Mouse (Mus musculus): ENCODE data around the gene Slc44a1.

Slc44a1 gene

GRCm38 (mm10) chr4:53440010-53440815, at the start of gene Slc44a1:
Slc44a1 (plus strand) TSS chr4:53440413.
- peak; percentile 87 to 89 for DNase-seq (ENCODE audit: low spot score in 2 of 2)

DNA sequence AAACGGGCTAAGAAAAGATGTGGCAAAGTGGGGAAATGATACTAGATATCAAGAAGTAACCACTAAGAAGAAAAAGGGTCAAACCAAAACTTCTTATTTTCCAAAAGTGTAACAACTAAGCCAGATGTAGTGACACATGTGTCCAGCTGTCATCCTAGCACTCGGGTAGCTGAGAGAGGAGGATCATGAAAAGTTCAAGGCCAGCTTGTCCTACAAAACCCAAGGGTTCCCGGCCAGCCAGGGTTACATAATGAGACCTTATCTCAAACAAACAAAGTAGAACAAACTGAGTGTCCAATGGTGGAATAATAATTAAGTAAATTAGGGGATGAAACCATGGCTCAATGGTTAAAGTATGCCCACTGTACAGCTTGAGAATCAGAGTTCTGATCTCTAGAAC, 45.2 kb upstream of the Slc44a1 start:
- no peak for DNase-seq (ENCODE audit: low spot score in 2 of 2)

DNA sequence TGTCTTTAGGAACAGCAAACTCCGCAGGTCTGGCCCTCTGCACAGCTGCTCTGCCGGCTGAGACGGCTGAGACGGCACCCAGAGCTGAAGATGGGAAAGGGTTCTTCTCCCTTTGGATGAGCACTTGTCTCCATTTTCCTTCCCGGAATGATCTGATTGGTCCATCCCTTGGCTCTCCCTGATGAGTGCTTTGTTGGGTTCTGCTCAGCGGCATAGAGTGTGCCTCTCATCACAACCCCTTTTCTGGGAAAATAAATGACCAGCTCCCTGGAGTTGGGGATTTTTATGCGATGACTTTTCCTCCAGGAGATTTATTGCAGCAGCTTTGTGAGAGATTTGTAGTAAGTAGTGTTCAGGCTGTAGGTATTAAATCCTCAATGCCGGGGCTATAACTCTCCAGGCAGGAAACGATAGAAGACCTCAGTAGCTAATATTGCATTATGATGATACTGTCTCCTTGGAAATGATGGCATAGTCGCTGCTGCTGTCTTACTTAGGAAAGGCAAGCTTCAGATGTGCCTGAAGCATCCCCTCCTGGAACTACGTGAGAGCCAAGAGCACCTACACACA, 43.5 kb upstream of the Slc44a1 start:
- no peak for DNase-seq (ENCODE audit: low spot score in 2 of 2)

DNA sequence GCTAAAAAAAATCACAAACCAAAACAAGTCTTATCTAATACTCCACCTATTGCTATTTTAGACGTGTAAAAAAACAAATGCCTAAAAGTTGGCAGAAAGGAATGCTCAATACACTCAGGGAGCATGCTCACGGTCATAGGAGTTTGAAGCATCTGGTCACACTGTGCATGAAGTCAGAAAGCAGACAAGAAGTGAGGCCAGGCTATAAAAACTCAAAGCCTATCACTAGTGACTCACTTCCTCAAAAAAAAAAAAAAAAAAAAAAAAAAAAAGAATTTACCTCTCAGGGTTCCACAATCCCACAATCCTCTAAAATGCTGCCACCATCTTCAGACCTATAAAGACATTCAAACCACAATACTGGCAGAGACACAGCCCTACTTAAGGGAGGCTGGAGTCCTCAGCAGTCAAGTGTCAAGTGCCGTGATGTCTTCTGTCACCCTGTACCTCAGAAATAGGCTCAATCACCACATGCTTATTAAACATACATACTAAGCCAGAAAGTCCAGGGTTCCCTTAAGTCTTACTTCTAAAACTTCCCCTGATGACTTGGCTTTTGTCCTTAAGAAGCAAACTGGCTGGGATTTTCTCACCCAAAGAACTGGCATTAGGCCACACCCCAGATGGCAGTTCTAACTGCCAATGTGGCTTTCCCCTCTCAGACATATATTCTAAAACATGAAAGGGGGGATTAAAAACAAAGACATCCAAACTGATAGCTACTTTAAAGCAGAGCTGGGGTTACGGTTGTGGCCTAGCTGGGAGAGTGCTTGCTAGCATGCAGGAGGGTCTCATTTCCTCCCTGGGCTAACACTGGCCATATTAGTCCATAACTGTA, 42.7 kb upstream of the Slc44a1 start:
- no peak for DNase-seq (ENCODE audit: low spot score in 2 of 2)

GRCm38 (mm10) chr4:53398561-53398960, 41.7 kb upstream of the Slc44a1 start:
- DNase-seq (ENCODE audit: low spot score in 2 of 2), result no peak

DNA sequence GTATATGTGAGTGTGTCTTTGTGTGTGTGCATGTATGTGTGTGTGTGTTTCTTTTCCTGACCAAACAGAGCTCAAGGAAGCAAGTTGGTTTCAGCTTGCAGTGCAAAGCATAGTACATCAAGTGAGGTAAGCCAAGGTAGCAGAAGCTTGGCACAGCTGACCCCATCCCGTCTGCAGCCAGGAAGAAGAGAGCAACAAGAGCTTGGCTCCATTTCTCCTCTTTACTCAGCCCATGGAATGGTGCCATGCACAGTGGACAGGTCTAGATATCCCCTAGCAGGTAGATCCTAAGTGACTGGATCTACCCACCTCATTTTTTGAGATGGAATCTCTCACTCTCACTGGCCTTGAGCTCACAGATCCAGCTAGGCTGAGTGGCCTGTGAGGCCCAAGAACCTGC, 40.8 kb upstream of the Slc44a1 start:
- no peak for DNase-seq (ENCODE audit: low spot score in 2 of 2)

GRCm38 (mm10) chr4:53403386-53403785, 36.8 kb upstream of the Slc44a1 start:
- DNase-seq (ENCODE audit: low spot score in 2 of 2), result no peak

GRCm38 (mm10) chr4:53404431-53404925, 35.7 kb upstream of the Slc44a1 start:
- no peak for DNase-seq (ENCODE audit: low spot score in 2 of 2)

GRCm38 (mm10) chr4:53406866-53407265, 33.3 kb upstream of the Slc44a1 start:
- no peak for DNase-seq (ENCODE audit: low spot score in 2 of 2)

DNA sequence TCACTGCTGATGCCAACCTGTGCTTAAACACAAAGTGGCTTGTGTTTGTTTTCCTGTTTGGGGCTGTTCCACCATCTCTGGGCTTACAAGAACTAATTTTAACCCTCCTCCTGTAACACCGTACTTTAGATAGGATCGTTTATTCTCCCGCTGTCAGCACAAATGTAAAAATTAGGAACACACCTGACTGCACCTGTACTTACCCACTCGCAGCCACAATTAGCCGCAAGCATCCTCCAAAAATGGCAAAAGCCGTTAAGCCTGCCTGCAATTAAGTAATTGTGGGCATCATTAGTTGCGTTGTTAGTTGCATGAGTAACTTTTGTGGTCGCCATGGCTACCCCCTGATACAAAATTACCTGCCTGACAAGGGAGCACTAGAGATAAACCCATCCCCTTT, 31.4 kb upstream of the Slc44a1 start:
- DNase-seq (ENCODE audit: low spot score in 2 of 2), result no peak

DNA sequence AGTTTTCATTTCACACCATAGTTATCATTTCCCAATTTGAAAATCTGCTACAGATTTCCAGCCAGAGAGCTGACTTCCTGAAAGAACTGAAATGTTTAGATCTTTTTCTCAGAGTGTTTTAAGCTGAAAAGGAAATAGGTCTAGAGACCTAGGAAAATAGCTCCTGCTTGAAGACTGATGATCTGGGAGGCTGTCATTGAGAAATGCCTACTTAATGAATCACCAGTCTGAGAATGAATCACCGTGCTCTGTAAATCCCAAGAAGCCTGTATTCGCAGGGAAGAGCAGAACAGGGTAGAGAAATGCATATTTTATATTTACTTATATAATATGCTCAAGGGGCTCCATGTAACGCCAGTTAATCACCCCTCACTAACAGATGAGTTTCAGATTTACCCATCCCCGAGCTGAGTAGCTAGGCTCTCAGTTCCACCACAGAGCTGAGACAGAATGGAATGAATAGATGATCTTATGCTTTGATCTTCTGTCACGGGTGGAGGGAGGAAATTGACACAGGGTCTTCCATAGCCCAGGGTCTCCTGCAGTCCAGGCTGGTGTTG, 30.6 kb upstream of the Slc44a1 start:
- no peak for DNase-seq (ENCODE audit: low spot score in 2 of 2)

DNA sequence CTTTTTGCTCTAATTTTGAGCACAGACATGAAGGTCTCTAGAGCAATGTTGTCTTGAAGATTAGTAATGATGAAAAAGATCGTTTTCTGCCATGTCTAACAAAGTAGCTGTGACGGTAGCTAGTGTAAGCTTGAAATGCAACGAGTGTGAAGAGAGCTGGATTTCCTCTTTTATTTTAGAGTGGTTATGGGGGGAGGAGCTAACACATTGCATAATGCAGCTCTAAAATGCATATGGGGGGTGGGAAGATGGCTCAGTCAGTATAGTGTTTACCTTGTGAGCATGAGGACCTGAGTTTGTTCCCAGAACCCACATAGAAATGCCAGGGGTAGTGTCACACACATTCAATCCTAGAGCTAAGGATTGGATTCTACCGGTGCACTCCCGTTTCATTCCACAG, 29.5 kb upstream of the Slc44a1 start:
- no peak for DNase-seq (ENCODE audit: low spot score in 2 of 2)

DNA sequence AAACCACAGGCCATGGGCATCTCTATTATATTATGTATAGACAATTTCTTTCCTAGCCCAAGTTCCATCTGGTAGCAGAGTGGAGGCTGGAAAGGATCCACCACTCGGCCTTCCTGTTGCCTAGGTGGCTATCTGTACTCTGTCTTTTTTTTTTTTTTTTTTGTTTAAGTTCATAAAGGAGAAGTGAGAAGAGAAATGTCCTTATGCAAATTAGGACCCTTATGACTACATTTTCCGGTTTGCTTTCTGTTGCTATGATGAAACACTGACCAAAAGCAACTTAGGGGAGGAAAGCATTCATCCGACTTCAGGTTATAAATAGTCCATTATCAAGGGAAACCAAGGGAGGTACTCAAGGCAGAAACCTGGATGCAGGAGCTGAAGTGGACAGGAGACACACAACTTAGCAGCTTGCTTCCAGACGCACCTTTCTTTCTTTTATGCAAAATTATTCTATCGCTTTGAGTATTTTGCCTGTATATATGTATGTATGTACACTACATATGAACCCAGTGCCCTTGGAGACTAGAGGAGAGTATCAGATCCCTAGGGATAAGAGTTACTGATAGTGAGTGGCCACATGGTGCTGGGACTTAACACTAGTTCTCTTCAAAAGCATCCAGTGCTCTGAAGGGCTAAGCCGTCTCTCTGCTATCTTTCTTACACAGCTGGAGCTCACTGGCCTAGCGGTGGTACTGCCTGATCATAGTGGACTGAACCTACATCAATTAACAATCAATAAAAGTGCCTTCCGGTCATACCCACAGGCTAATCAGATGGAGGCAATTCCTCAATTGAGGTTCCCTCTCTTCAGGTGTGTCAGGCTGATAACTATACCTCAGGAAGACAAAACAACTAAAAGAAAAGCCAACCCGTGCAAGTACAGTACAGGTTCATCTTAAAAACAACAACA, 28.0 kb upstream of the Slc44a1 start:
- no peak for DNase-seq (ENCODE audit: low spot score in 2 of 2)

DNA sequence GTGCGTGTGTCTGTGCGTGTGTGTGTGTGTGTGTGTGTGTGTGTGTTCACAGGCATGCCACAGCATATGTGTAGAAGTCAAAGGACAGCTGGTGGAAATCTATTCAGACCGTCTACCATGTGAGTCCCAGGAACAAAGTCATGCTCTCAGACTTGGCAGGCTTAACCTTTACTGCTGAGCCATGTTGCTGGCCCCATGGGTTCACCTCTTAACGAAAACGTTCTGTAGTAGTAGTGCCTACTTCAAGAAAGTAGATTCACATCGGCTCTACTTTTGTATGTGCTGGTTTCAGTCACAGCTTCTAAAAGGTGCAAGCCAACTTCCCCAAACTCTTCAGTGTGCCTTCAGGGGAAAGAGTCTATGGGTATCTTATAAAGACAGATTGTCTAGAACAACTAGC, 27.2 kb upstream of the Slc44a1 start:
- no peak for DNase-seq (ENCODE audit: low spot score in 2 of 2)

- no peak for DNase-seq (ENCODE audit: low spot score in 2 of 2)
Measured at GRCm38 (mm10) chr4:53414031-53414797, 26.0 kb upstream of the Slc44a1 start.

- DNase-seq (ENCODE audit: low spot score in 2 of 2), result peak; percentile 38 to 67
Measured at GRCm38 (mm10) chr4:53415873-53416637, 24.2 kb upstream of the Slc44a1 start.

GRCm38 (mm10) chr4:53416928-53417327, 23.3 kb upstream of the Slc44a1 start:
- peak in 1 of 2 experiments; percentile 44 for DNase-seq (ENCODE audit: low spot score in 2 of 2)

DNA sequence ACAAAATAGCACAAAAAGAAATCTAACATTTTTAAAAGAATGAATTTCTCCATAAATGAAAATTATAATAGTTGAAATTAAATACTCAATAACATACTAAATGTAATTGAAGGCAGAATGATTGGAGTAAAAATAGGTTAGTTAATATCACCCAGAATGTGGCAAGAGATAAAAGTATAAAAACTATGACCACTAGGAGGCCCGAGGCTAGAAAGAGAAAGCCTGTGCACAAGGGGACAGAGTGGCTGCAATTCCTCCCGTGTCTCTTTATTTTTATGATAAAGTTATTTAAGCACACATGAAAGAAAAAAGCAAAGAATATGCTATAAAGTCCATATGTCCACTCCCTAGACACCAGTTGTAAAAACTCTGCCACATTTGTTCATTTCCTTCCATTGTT, 17.4 kb upstream of the Slc44a1 start:
- DNase-seq (ENCODE audit: low spot score in 2 of 2), result no peak

GRCm38 (mm10) chr4:53427120-53427519, 13.1 kb upstream of the Slc44a1 start:
- DNase-seq (ENCODE audit: low spot score in 2 of 2), result no peak

Data from urinary bladder, postnatal 4 days (tissue).